Mouse (Mus musculus) CD4-positive, CD25-positive, alpha-beta regulatory T cell, adult 9 weeks (primary cell): ENCODE data around the gene Lcp2. TPM values are rescaled to one million over a fixed set of nuclear protein-coding genes. Genes with fewer than 3 reads are reported as not detected.

Experiments used
- polyA plus RNA-seq: library from polyadenylated mRNA; unstranded; fragments of 100-300 nt; shearing (Covaris generic); gene quantifications from one replicate; pipeline ENCODE4 v1.2.1, GENCODE M21; 2017

Lcp2 gene
- polyA plus RNA-seq, result 467 TPM

GRCm38 (mm10) chr11:34046767-34047541, at the start of gene Lcp2:
Lcp2 (plus strand) TSS chr11:34046920.

DNA sequence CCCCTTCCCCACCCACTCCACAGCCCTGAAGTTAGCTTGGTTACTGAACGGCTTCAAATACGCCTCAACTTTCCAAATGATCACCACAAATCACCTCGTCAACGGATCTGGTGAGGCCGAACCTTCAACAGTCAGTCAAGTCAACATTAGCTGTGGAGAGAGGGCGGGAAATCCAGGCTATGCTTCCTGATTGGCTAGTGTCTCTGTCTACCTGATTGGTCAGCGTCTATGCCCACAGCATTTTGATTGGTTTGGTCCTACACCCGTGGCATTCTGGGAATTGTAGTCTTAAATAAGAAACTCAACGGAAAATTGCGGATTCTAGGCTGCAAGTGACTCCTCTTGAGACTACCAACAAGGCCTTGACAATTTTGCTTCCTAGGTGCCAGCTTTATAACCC, 51.7 kb downstream of the Lcp2 start, which contains the start of gene 4930469K13Rik:
Gene 4930469K13Rik (minus strand): TSS at position 133 of the 400 bp plus-strand sequence.

Other genes with a start within 250 kb of the Lcp2 start
- gene Kcnmb1, start 83.9 kb upstream of the Lcp2 start, polyA plus RNA-seq, result 0.48 TPM
- 0.10 TPM for gene Kcnip1, start 53.8 kb upstream of the Lcp2 start, polyA plus RNA-seq
- gene 4930469K13Rik, start 51.6 kb downstream of the Lcp2 start, polyA plus RNA-seq, result 3.2 TPM
- not detected for gene Foxi1, start 161.2 kb downstream of the Lcp2 start, polyA plus RNA-seq